Mouse (Mus musculus): ENCODE measurements around the gene Macf1. TPM values are rescaled to one million over a fixed set of nuclear protein-coding genes. Genes with fewer than 3 reads are reported as not detected.

The Macf1 gene
- polyA plus RNA-seq, 1 experiment, result 60.4 TPM

DNA sequence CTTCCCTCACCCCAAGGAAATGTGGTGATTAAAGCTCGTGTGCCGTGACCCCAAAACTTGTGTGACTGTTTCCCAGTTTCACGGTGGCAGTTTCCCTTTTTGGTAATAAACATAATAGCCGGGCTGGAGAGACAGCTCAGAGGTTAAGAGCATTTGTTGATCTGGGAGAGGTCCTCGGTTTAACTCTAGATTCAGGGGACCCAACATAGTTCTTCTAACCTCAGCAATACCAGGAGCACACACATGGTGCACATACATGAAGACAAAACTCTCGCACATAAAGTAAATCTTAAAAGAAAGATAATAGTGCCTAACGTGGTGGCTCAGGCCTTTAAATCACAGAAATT is 34.2 kb upstream of the Macf1 start:
- peaks cover 17% of the 10 kb centered on the region for H3K36me3 ChIP-seq (ENCODE audit: control insufficient read depth, insufficient read depth)
- no peaks in the 10 kb centered on the region for H3K27me3 ChIP-seq (ENCODE audit: control insufficient read depth, insufficient read depth, insufficient read length)
- TF ChIP-seq CTCF (IDR thresholded peaks at IDR 0.05; ENCODE audit: control insufficient read depth, insufficient read depth, insufficient read length) (no peak), MYOG (IDR thresholded peaks at IDR 0.05; ENCODE audit: control insufficient read depth, extremely low read depth, insufficient read length) (no peak), CEBPB (IDR thresholded peaks at IDR 0.05; ENCODE audit: low read depth) (no peak), USF1 (IDR thresholded peaks at IDR 0.05; ENCODE audit: low read depth) (no peak), MAX (IDR thresholded peaks at IDR 0.05) (no peak), FOSL1 (IDR thresholded peaks at IDR 0.05; ENCODE audit: insufficient read depth, low read length, poor library complexity, severe bottlenecking) (no peak), MYOD1 (IDR thresholded peaks at IDR 0.05; ENCODE audit: control insufficient read depth, insufficient read length, low read depth) (no peak)
- peaks cover 24% of the 10 kb centered on the region for H3K79me2 ChIP-seq (ENCODE audit: control insufficient read depth, insufficient read depth)
- peak overlapping the region; percentile 38 for H3ac ChIP-seq (ENCODE audit: control insufficient read depth, insufficient read length, low read depth)
- H3K79me3 ChIP-seq (ENCODE audit: low read depth), result peaks cover 9% of the 10 kb centered on the region
- H3K4me3 ChIP-seq (ENCODE audit: insufficient read depth, poor library complexity, severe bottlenecking), result peak overlapping the region; percentile 86

GRCm38 (mm10) chr4:123717574-123718433 is 33.6 kb upstream of the Macf1 start, which contains the start of gene Ndufs5:
TSS of gene Ndufs5 (minus strand) at chr4:123718202.
- Histone ChIP-seq H3K79me3 (ENCODE audit: low read depth) (peaks cover 9% of the 10 kb centered on the region), H3K4me3 (ENCODE audit: insufficient read depth, poor library complexity, severe bottlenecking) (peak within 1 kb of the TSS; percentile 86), H3K36me3 (ENCODE audit: control insufficient read depth, insufficient read depth) (peaks cover 20% of the 10 kb centered on the region), H3ac (ENCODE audit: control insufficient read depth, insufficient read length, low read depth) (peak within 1 kb of the TSS; percentile 92), H3K27me3 (ENCODE audit: control insufficient read depth, insufficient read depth, insufficient read length) (no peaks in the 10 kb centered on the region), H3K79me2 (ENCODE audit: control insufficient read depth, insufficient read depth) (peaks cover 24% of the 10 kb centered on the region)
- TF ChIP-seq MAX (IDR thresholded peaks at IDR 0.05), result no peak
- no peak for TF ChIP-seq MYOD1 (IDR thresholded peaks at IDR 0.05; ENCODE audit: control insufficient read depth, insufficient read length, low read depth)

DNA sequence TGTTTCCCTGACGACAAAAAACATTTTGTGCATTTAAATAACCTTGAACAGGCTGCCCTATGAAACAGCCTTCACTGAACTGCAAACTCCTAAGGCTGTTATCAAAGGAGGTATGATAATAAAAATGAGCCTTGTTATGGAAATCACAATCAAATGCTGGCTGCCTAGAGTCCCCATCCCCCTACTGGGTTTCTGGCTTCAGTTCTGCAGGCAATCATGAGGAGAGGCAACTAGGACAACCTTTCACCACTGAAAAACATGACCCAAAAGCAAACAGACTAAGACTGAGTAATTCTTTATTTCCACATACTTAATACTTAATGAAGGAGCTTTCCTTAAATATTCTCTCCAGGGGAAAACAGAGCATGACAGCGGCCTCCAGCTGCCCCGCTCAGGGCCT is 28.3 kb upstream of the Macf1 start:
- H3K4me3 ChIP-seq (ENCODE audit: insufficient read depth, poor library complexity, severe bottlenecking), result no peak overlapping the region
- H3K79me3 ChIP-seq (ENCODE audit: low read depth), result peaks cover 5% of the 10 kb centered on the region
- peaks cover 27% of the 10 kb centered on the region for H3K36me3 ChIP-seq (ENCODE audit: control insufficient read depth, insufficient read depth)
- no peak overlapping the region for H3ac ChIP-seq (ENCODE audit: control insufficient read depth, insufficient read length, low read depth)
- no peaks in the 10 kb centered on the region for H3K27me3 ChIP-seq (ENCODE audit: control insufficient read depth, insufficient read depth, insufficient read length)
- peaks cover 19% of the 10 kb centered on the region for H3K79me2 ChIP-seq (ENCODE audit: control insufficient read depth, insufficient read depth)
- no peak for TF ChIP-seq MAX (IDR thresholded peaks at IDR 0.05)
- no peak for TF ChIP-seq MYOD1 (IDR thresholded peaks at IDR 0.05; ENCODE audit: control insufficient read depth, insufficient read length, low read depth)
- no peak for TF ChIP-seq FOSL1 (IDR thresholded peaks at IDR 0.05; ENCODE audit: insufficient read depth, low read length, poor library complexity, severe bottlenecking)
- no peak for TF ChIP-seq USF1 (IDR thresholded peaks at IDR 0.05; ENCODE audit: low read depth)

GRCm38 (mm10) chr4:123707340-123707739 is 23.2 kb upstream of the Macf1 start:
- Histone ChIP-seq H3K79me3 (ENCODE audit: low read depth) (no peaks in the 10 kb centered on the region), H3ac (ENCODE audit: control insufficient read depth, insufficient read length, low read depth) (no peak overlapping the region), H3K36me3 (ENCODE audit: control insufficient read depth, insufficient read depth) (peaks cover 4% of the 10 kb centered on the region), H3K27me3 (ENCODE audit: control insufficient read depth, insufficient read depth, insufficient read length) (peaks cover 4% of the 10 kb centered on the region), H3K79me2 (ENCODE audit: control insufficient read depth, insufficient read depth) (no peaks in the 10 kb centered on the region), H3K4me3 (ENCODE audit: insufficient read depth, poor library complexity, severe bottlenecking) (no peak overlapping the region)
- TF ChIP-seq USF1 (IDR thresholded peaks at IDR 0.05; ENCODE audit: low read depth) (no peak), FOSL1 (IDR thresholded peaks at IDR 0.05; ENCODE audit: insufficient read depth, low read length, poor library complexity, severe bottlenecking) (no peak), MAX (IDR thresholded peaks at IDR 0.05) (no peak), MYOD1 (IDR thresholded peaks at IDR 0.05; ENCODE audit: control insufficient read depth, insufficient read length, low read depth) (no peak), CEBPB (IDR thresholded peaks at IDR 0.05; ENCODE audit: low read depth) (no peak), CTCF (IDR thresholded peaks at IDR 0.05; ENCODE audit: control insufficient read depth, insufficient read depth, insufficient read length) (no peak), MYOG (IDR thresholded peaks at IDR 0.05; ENCODE audit: control insufficient read depth, extremely low read depth, insufficient read length) (no peak)

GRCm38 (mm10) chr4:123705340-123705739 is 21.2 kb upstream of the Macf1 start:
- Histone ChIP-seq H3K79me2 (ENCODE audit: control insufficient read depth, insufficient read depth) (no peaks in the 10 kb centered on the region), H3ac (ENCODE audit: control insufficient read depth, insufficient read length, low read depth) (no peak overlapping the region), H3K4me3 (ENCODE audit: insufficient read depth, poor library complexity, severe bottlenecking) (no peak overlapping the region), H3K27me3 (ENCODE audit: control insufficient read depth, insufficient read depth, insufficient read length) (peaks cover 4% of the 10 kb centered on the region), H3K79me3 (ENCODE audit: low read depth) (no peaks in the 10 kb centered on the region), H3K36me3 (ENCODE audit: control insufficient read depth, insufficient read depth) (no peaks in the 10 kb centered on the region)
- TF ChIP-seq FOSL1 (IDR thresholded peaks at IDR 0.05; ENCODE audit: insufficient read depth, low read length, poor library complexity, severe bottlenecking), result no peak
- no peak for TF ChIP-seq CTCF (IDR thresholded peaks at IDR 0.05; ENCODE audit: control insufficient read depth, insufficient read depth, insufficient read length)
- TF ChIP-seq MYOD1 (IDR thresholded peaks at IDR 0.05; ENCODE audit: control insufficient read depth, insufficient read length, low read depth), result no peak
- no peak for TF ChIP-seq USF1 (IDR thresholded peaks at IDR 0.05; ENCODE audit: low read depth)
- TF ChIP-seq CEBPB (IDR thresholded peaks at IDR 0.05; ENCODE audit: low read depth), result no peak
- TF ChIP-seq MYOG (IDR thresholded peaks at IDR 0.05; ENCODE audit: control insufficient read depth, extremely low read depth, insufficient read length), result no peak
- TF ChIP-seq MAX (IDR thresholded peaks at IDR 0.05), result no peak

- Histone ChIP-seq H3K79me2 (ENCODE audit: control insufficient read depth, insufficient read depth) (no peaks in the 10 kb centered on the region), H3K4me3 (ENCODE audit: insufficient read depth, poor library complexity, severe bottlenecking) (no peak overlapping the region), H3K36me3 (ENCODE audit: control insufficient read depth, insufficient read depth) (no peaks in the 10 kb centered on the region), H3K27me3 (ENCODE audit: control insufficient read depth, insufficient read depth, insufficient read length) (peaks cover 4% of the 10 kb centered on the region), H3ac (ENCODE audit: control insufficient read depth, insufficient read length, low read depth) (no peak overlapping the region), H3K79me3 (ENCODE audit: low read depth) (no peaks in the 10 kb centered on the region)
- TF ChIP-seq MYOD1 (IDR thresholded peaks at IDR 0.05; ENCODE audit: control insufficient read depth, insufficient read length, low read depth), result no peak
- no peak for TF ChIP-seq FOSL1 (IDR thresholded peaks at IDR 0.05; ENCODE audit: insufficient read depth, low read length, poor library complexity, severe bottlenecking)
- no peak for TF ChIP-seq USF1 (IDR thresholded peaks at IDR 0.05; ENCODE audit: low read depth)
- TF ChIP-seq MAX (IDR thresholded peaks at IDR 0.05), result no peak
- TF ChIP-seq CTCF (IDR thresholded peaks at IDR 0.05; ENCODE audit: control insufficient read depth, insufficient read depth, insufficient read length), result no peak
- no peak for TF ChIP-seq MYOG (IDR thresholded peaks at IDR 0.05; ENCODE audit: control insufficient read depth, extremely low read depth, insufficient read length)
- no peak for TF ChIP-seq CEBPB (IDR thresholded peaks at IDR 0.05; ENCODE audit: low read depth)
Measured at GRCm38 (mm10) chr4:123693384-123693783, 9.2 kb upstream of the Macf1 start.
